Mouse (Mus musculus) intestine, embryonic 16.5 days (tissue): ENCODE measurements around the gene 9330182O14Rik. TPM values are rescaled to one million over a fixed set of nuclear protein-coding genes. Genes with fewer than 3 reads are reported as not detected.

ENCODE experiments used
- ATAC-seq: fragments of 200-750 bp; cut with Nextera tagmentation; 2 replicates; pipeline ENCODE4 v1.8.0; 2017; ENCODE audit warnings: moderate TSS enrichment, moderate library complexity
- H3K27ac ChIP-seq: fragments of 300-500 bp; sonication (generic); 2 replicates; pipeline ENCODE4 v1.5.1; 2014; ENCODE audit warnings: mild to moderate bottlenecking, low read length
- H3K27me3 ChIP-seq: fragments of 300-500 bp; sonication (generic); replicated peaks from 2 replicates; pipeline ENCODE4 v1.6.1; 2014; ENCODE audit warnings: low read length, control low read depth, mixed read lengths; ENCODE audit not compliant: control insufficient read depth, insufficient read depth
- H3K36me3 ChIP-seq: fragments of 300-500 bp; sonication (generic); 2 replicates; pipeline ENCODE4 v1.6.1; 2014; ENCODE audit warnings: low read length, control low read depth; ENCODE audit not compliant: control insufficient read depth, insufficient read depth
- H3K4me1 ChIP-seq: fragments of 300-500 bp; sonication (generic); 2 replicates; pipeline ENCODE4 v1.6.1; 2014; ENCODE audit warnings: low read length, control low read depth, mixed read lengths; ENCODE audit not compliant: control insufficient read depth, insufficient read depth
- H3K4me2 ChIP-seq: fragments of 300-500 bp; sonication (generic); 2 replicates; pipeline ENCODE4 v1.6.1; 2014; ENCODE audit warnings: low read depth, low read length, control low read depth
- H3K4me3 ChIP-seq: fragments of 300-500 bp; sonication (generic); 2 replicates; pipeline ENCODE4 v1.5.1; 2014; ENCODE audit warnings: mild to moderate bottlenecking, low read length
- H3K9ac ChIP-seq: fragments of 300-500 bp; sonication (generic); 2 replicates; pipeline ENCODE4 v1.6.1; 2014; ENCODE audit warnings: low read depth, low read length
- H3K9me3 ChIP-seq: fragments of 300-500 bp; sonication (generic); 2 replicates; pipeline ENCODE4 v1.6.1; 2016; ENCODE audit warnings: low read length, control low read depth; ENCODE audit not compliant: control insufficient read depth
- WGBS: fragments of 180-500 bp; shearing (Covaris S2); extraction: QIAGEN DNeasy Blood & Tissue Kit; methylation state at CpG from one replicate; pipeline ENCODE4 v1.1.7; 2014; 5-methylcytosine and 5-hydroxymethylcytosine counted together
- polyA plus RNA-seq: library from polyadenylated mRNA; unstranded; fragments of >200 nt; fragmentation: Nextera tagmentation; extraction: Ambion mirVana; gene quantifications from 2 replicates; pipeline ENCODE4 v1.2.1, GENCODE M21; 2015

The 9330182O14Rik gene
- polyA plus RNA-seq, result not detected in 2 replicates

DNA sequence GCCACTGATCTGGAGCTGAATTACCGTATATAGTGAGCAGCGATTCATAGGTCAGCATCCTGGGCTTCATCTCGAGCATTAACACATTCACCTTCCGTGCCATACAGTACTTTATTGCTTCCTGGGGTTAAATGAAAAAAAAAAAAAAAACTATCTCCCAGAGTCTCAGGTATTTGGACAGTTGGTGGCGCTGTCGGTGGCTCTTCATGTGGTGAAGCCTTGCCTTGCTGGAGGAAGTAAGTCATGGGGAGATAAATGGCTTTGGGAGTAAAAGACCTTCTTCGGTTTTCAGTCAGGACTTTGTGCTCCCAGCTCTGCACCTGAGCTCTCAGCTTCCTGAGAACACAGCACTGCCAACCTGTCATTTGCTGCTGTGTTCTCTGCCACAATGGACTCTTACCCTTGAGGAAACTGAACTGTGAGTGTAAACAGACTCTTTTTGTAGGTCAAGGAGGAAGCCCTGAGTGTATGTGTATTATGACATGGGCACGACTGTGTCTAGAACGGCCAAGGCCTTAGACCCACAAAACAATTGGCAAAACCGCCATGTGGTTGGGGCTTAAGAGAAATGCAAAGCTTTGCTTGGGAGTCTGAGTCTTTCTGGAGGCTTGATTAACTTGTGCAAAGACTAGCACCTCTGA, at the start of gene 9330182O14Rik:
Gene 9330182O14Rik (plus strand): TSS at position 214 of the 641 bp plus-strand sequence.
- WGBS, result 55% methylated on average over 10 of the region's 10 CpGs
- no peak within 1 kb of the TSS for H3K9ac ChIP-seq
- no peaks in the 10 kb centered on the region for H3K36me3 ChIP-seq
- no peak within 1 kb of the TSS for H3K4me2 ChIP-seq
- no peak within 1 kb of the TSS for H3K27ac ChIP-seq
- ATAC-seq, result no peak
- no peak within 1 kb of the TSS for H3K4me3 ChIP-seq
- H3K9me3 ChIP-seq, result no peaks in the 10 kb centered on the region
- no peaks in the 10 kb centered on the region for H3K4me1 ChIP-seq
- no peaks in the 10 kb centered on the region for H3K27me3 ChIP-seq

GRCm38 (mm10) chr15:40103304-40103703, 30.9 kb upstream of the 9330182O14Rik start:
- Histone ChIP-seq H3K4me1 (no peaks in the 10 kb centered on the region), H3K9me3 (no peaks in the 10 kb centered on the region)
- 88% methylated on average over 2 of the region's 2 CpGs for WGBS

DNA sequence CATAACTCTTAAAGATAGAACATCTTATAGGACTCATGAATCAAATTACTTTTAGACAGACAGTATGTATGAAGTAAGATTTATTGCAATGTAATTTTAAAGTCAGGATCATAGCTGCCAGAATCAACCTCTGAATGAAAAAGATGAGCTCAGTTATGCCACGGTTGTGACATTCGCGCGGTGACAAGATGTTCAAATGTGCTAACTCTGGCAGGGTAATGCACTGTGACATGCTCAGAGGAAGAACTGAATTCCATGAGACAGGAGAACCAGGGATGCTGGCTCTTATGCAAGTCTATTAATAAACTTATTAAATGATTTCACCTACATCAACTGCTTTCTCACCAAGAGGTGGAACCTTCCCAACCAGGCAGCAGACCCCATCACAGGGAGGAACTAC, 28.5 kb upstream of the 9330182O14Rik start:
- H3K27ac ChIP-seq, result no peak overlapping the region
- no peaks in the 10 kb centered on the region for H3K4me1 ChIP-seq
- no peaks in the 10 kb centered on the region for H3K27me3 ChIP-seq
- WGBS, result 89% methylated on average over 4 of the region's 4 CpGs
- H3K4me3 ChIP-seq, result no peak overlapping the region
- no peaks in the 10 kb centered on the region for H3K9me3 ChIP-seq
- H3K9ac ChIP-seq, result no peak overlapping the region
- H3K36me3 ChIP-seq, result no peaks in the 10 kb centered on the region
- H3K4me2 ChIP-seq, result no peak overlapping the region
- no peak for ATAC-seq

More at GRCm38 (mm10) chr15:40103304-40103703, 30.9 kb upstream of the 9330182O14Rik start:
- no peak for ATAC-seq
- H3K4me2 ChIP-seq, result no peak overlapping the region
- no peak overlapping the region for H3K4me3 ChIP-seq
- no peak overlapping the region for H3K9ac ChIP-seq
- no peak overlapping the region for H3K27ac ChIP-seq
- no peaks in the 10 kb centered on the region for H3K36me3 ChIP-seq
- H3K27me3 ChIP-seq, result no peaks in the 10 kb centered on the region

DNA sequence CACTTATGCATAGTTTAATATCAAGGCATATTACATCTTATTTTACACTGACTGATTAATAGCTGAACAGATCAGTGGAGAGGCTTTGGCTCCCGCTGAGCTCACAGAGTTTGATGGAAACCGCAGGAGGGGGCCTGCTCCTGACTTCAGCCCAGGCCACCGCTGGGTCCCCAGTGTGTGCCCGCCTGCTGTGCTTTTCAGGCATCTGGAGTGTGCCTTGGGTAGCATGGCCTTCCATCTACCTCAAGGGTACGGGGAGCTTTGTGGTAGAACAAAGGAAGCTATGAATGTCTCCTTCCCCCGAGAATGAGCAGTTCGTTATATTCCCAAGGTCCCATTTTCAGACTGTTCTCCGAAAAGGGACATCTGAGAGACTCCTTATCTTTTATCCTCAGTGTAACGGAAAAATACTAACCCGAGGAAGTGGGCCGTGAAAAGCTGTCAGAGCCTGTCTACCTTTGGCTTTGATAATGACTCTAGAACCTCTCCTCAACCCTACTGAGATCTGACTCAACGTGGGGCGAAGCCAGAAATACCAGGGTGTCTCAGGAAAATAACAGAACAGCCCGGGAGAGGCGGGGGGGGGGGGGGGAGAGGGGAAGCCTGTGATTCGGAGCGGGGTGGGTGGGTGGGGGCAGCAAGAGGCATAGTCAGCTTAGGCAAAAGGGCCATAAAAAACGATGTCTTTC, 20.1 kb upstream of the 9330182O14Rik start:
- Histone ChIP-seq H3K4me1 (no peaks in the 10 kb centered on the region), H3K4me2 (no peak overlapping the region), H3K9me3 (no peaks in the 10 kb centered on the region), H3K4me3 (no peak overlapping the region), H3K27ac (no peak overlapping the region), H3K9ac (no peak overlapping the region), H3K36me3 (no peaks in the 10 kb centered on the region), H3K27me3 (no peaks in the 10 kb centered on the region)
- no peak for ATAC-seq
- WGBS, result 57% methylated on average over 15 of the region's 18 CpGs

DNA sequence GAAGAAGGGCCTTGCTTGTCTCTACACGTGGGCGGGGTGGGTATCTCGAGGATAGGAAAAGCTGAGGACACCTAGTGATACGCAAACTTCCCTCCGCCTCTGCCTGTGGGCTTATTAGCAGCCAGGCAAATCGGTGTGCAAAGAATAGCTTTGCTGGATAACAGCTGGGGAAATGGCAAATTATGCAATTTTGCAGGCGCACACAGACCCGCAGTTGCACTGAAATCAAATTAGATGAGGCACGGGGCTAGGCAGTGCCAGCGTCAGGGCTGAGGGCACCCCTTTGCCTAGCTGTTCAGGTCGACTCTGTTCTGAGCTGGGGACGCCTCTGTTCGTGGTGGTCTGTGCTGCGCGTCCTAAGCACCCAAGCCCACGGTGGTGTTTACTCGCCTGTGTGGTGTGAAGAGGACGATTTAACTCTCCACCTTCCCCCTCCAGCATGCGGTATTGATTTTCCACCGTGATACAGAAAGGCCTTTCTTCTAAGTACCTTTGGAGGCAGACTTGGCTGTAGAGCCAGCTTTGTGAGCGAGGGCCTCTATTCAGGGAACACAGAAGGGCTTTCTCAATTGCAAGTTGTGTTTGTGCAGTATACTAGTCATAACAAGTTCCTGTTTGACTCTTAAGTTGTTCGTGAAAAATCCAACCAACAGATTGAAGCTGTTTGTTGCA, 19.4 kb upstream of the 9330182O14Rik start:
- Histone ChIP-seq H3K36me3 (no peaks in the 10 kb centered on the region), H3K9me3 (no peaks in the 10 kb centered on the region), H3K27ac (no peak overlapping the region), H3K4me1 (no peaks in the 10 kb centered on the region), H3K9ac (no peak overlapping the region), H3K27me3 (no peaks in the 10 kb centered on the region), H3K4me3 (no peak overlapping the region), H3K4me2 (no peak overlapping the region)
- WGBS, result 38% methylated on average over 22 of the region's 22 CpGs
- no peak for ATAC-seq

- 80% methylated on average over 3 of the region's 3 CpGs for WGBS
- Histone ChIP-seq H3K4me3 (no peak overlapping the region), H3K9ac (no peak overlapping the region), H3K4me2 (no peak overlapping the region), H3K27me3 (no peaks in the 10 kb centered on the region), H3K27ac (no peak overlapping the region), H3K9me3 (no peaks in the 10 kb centered on the region), H3K36me3 (no peaks in the 10 kb centered on the region), H3K4me1 (no peaks in the 10 kb centered on the region)
- ATAC-seq, result no peak
Measured at GRCm38 (mm10) chr15:40116396-40116795, 17.8 kb upstream of the 9330182O14Rik start.

GRCm38 (mm10) chr15:40124211-40124953, 9.8 kb upstream of the 9330182O14Rik start:
- Histone ChIP-seq H3K9ac (no peak overlapping the region), H3K4me1 (no peaks in the 10 kb centered on the region), H3K27me3 (no peaks in the 10 kb centered on the region), H3K9me3 (no peaks in the 10 kb centered on the region), H3K4me3 (no peak overlapping the region), H3K36me3 (no peaks in the 10 kb centered on the region), H3K4me2 (no peak overlapping the region), H3K27ac (no peak overlapping the region)
- no peak for ATAC-seq
- 76% methylated on average over 9 of the region's 9 CpGs for WGBS

- Histone ChIP-seq H3K9me3 (no peaks in the 10 kb centered on the region), H3K4me2 (no peak overlapping the region), H3K27me3 (no peaks in the 10 kb centered on the region), H3K36me3 (no peaks in the 10 kb centered on the region), H3K4me1 (no peaks in the 10 kb centered on the region), H3K27ac (no peak overlapping the region), H3K4me3 (no peak overlapping the region), H3K9ac (no peak overlapping the region)
- WGBS, result 62% methylated on average over 5 of the region's 5 CpGs
- ATAC-seq, result no peak
Measured at GRCm38 (mm10) chr15:40129496-40129895, 4.7 kb upstream of the 9330182O14Rik start.

GRCm38 (mm10) chr15:40130880-40131478, 3.2 kb upstream of the 9330182O14Rik start:
- H3K9me3 ChIP-seq, result no peaks in the 10 kb centered on the region
- no peak overlapping the region for H3K9ac ChIP-seq
- 0 out of 2 replicates have a peak, but pooled peaks have one; percentile 58 for ATAC-seq
- WGBS, result 18% methylated on average over 15 of the region's 15 CpGs
- no peaks in the 10 kb centered on the region for H3K36me3 ChIP-seq
- H3K27me3 ChIP-seq, result no peaks in the 10 kb centered on the region
- H3K4me2 ChIP-seq, result no peak overlapping the region
- H3K4me1 ChIP-seq, result no peaks in the 10 kb centered on the region
- no peak overlapping the region for H3K27ac ChIP-seq
- H3K4me3 ChIP-seq, result no peak overlapping the region
